Mouse (Mus musculus): ENCODE data around the gene Syne1.

GRCm38 (mm10) chr10:5167481-5167880, 383.8 kb downstream of the Syne1 start:
- TF ChIP-seq MAX (IDR thresholded peaks at IDR 0.05; ENCODE audit: low read depth) (no peak), TCF12 (IDR thresholded peaks at IDR 0.05; ENCODE audit: insufficient read depth, poor library complexity, severe bottlenecking) (no peak), MYOD1 (IDR thresholded peaks at IDR 0.05; ENCODE audit: control insufficient read depth in 1 of 3, insufficient read length in 2 of 3, low read depth in 2 of 3) (no peak), CEBPB (IDR thresholded peaks at IDR 0.05; ENCODE audit: insufficient read depth, poor library complexity, severe bottlenecking) (no peak), USF1 (IDR thresholded peaks at IDR 0.05; ENCODE audit: low read depth) (no peak)

All from myocyte (in vitro differentiated cells).